Comparison of ENCODE assay signal across 15 mouse cellular contexts in genomic region chr7:25240631-25241030, GRCm38 (mm10). TPM values are rescaled to one million over a fixed set of nuclear protein-coding genes. Genes with fewer than 3 reads are reported as not detected.
DNase-seq lines count a peak whose midpoint lies in the region; ATAC-seq and TF ChIP-seq lines count a peak whose summit lies in the region.
"Had no signal": no experiment of that assay in that cellular context is flagged by ENCODE, and none has a peak within 500 bp of the region (broad histone marks: within the 10 kb centered on the region; RNA-seq: fewer than 3 reads in every experiment).

No protein-coding gene starts in this region.

- H3K4me1 ChIP-seq in hindbrain, embryonic 13.5 days (replicated peaks): peaks cover 28% of the 10 kb centered on the region
- peaks cover 50% of the 10 kb centered on the region for H3K4me1 ChIP-seq in hindbrain, embryonic 10.5 days (replicated peaks)
- H3K4me1 ChIP-seq in midbrain, embryonic 12.5 days: peaks cover 31% of the 10 kb centered on the region
- H3K4me1 ChIP-seq in midbrain, embryonic 15.5 days: peaks cover 26% of the 10 kb centered on the region
- H3K4me1 ChIP-seq in stomach, postnatal 0 days (replicated peaks; ENCODE audit: control insufficient read depth, insufficient read depth): no peaks in the 10 kb centered on the region; the same call in 1 of the 2 replicates

- H3K4me3 ChIP-seq in gastrocnemius, adult 2 months: no peak overlapping the region
- no peak overlapping the region for H3K4me3 ChIP-seq in hindbrain, embryonic 13.5 days
- H3K4me3 ChIP-seq in hindbrain, embryonic 10.5 days: no peak overlapping the region
- no peak overlapping the region for H3K4me3 ChIP-seq in midbrain, embryonic 12.5 days
- no peak overlapping the region for H3K4me3 ChIP-seq in midbrain, embryonic 15.5 days
- H3K4me3 ChIP-seq in stomach, postnatal 0 days (ENCODE audit: low read depth, low read length): no peak overlapping the region
- H3K4me3 ChIP-seq: midbrain, embryonic 13.5 days; myocyte had no signal

- no peaks in the 10 kb centered on the region for H3K27me3 ChIP-seq in hindbrain, embryonic 13.5 days
- H3K27me3 ChIP-seq in hindbrain, embryonic 10.5 days (ENCODE audit: insufficient read depth, poor library complexity, severe bottlenecking): no peaks in the 10 kb centered on the region
- H3K27me3 ChIP-seq in midbrain, embryonic 12.5 days: no peaks in the 10 kb centered on the region
- H3K27me3 ChIP-seq in midbrain, embryonic 15.5 days (replicated peaks): no peaks in the 10 kb centered on the region
- H3K27me3 ChIP-seq in stomach, postnatal 0 days (ENCODE audit: control insufficient read depth, insufficient read depth, low read length): no peaks in the 10 kb centered on the region
- H3K27me3 ChIP-seq: midbrain, embryonic 13.5 days; Patski had no signal

- no peak for DNase-seq in gastrocnemius, adult 2 months
- no peak for DNase-seq in gastrocnemius, adult 8-10 months (ENCODE audit: low spot score in 2 of 2)
- DNase-seq in hindbrain, embryonic 10.5 days (ENCODE audit: low spot score): no peak
- no peak for DNase-seq in stomach, postnatal 0 days (ENCODE audit: low spot score)
- no peak for DNase-seq in neural tube, embryonic 10.5 days (ENCODE audit: extremely low spot score, low spot score)
- DNase-seq: cerebellum, adult 8-10 months had no signal

- TF ChIP-seq CTCF in gastrocnemius, adult 2 months (IDR thresholded peaks at IDR 0.05): no peak
- no peak for TF ChIP-seq CTCF in stomach, postnatal 0 days (IDR thresholded peaks at IDR 0.05; ENCODE audit: low read depth)

- intact Hi-C loops in gastrocnemius, adult 2 months (cut with DNase I): loop anchor here (1.0 to 2.0 kb wide), 3 partner anchors 38 to 92 kb away; no protein-coding TSS in a partner anchor

- no peak overlapping the region for H3K4me2 ChIP-seq in hindbrain, embryonic 13.5 days
- H3K4me2 ChIP-seq in midbrain, embryonic 12.5 days (replicated peaks): no peak overlapping the region
- no peak overlapping the region for H3K4me2 ChIP-seq in midbrain, embryonic 15.5 days
- no peak overlapping the region for H3K4me2 ChIP-seq in stomach, postnatal 0 days (replicated peaks; ENCODE audit: low read depth)
- H3K4me2 ChIP-seq: lung, embryonic 14.5 days; midbrain, embryonic 13.5 days had no signal

- 71% methylated on average over 7 of the region's 7 CpGs for WGBS in hindbrain, embryonic 13.5 days
- 70% methylated on average over 7 of the region's 7 CpGs for WGBS in hindbrain, embryonic 10.5 days
- WGBS in midbrain, embryonic 12.5 days: 57% methylated on average over 7 of the region's 7 CpGs
- WGBS in midbrain, embryonic 15.5 days: 59% methylated on average over 7 of the region's 7 CpGs
- WGBS in stomach, postnatal 0 days: 66% methylated on average over 7 of the region's 7 CpGs

- ATAC-seq in hindbrain, embryonic 13.5 days (ENCODE audit: low FRiP score): no peak
- no peak for ATAC-seq in midbrain, embryonic 12.5 days (ENCODE audit: low FRiP score, low read depth)
- no peak for ATAC-seq in midbrain, embryonic 15.5 days (replicated peaks)
- ATAC-seq in stomach, postnatal 0 days (ENCODE audit: low FRiP score, low TSS enrichment): no peak
- ATAC-seq: activated CD4-positive, CD25-positive, alpha-beta regulatory T cell, adult 4 months; inflammation-experienced regulatory T-cells, adult 6 months; midbrain, embryonic 13.5 days; Patski had no signal

- H3K9ac ChIP-seq in hindbrain, embryonic 13.5 days: 0 out of 2 replicates have a peak overlapping the region, but pooled peaks have one; percentile 19
- 0 out of 2 replicates have a peak overlapping the region, but pooled peaks have one; percentile 6 for H3K9ac ChIP-seq in midbrain, embryonic 12.5 days (replicated peaks)
- no peak overlapping the region for H3K9ac ChIP-seq in midbrain, embryonic 15.5 days
- H3K9ac ChIP-seq in stomach, postnatal 0 days (ENCODE audit: low read length): no peak overlapping the region
- H3K9ac ChIP-seq: lung, embryonic 14.5 days; midbrain, embryonic 13.5 days had no signal

- peaks cover 11% of the 10 kb centered on the region for H3K36me3 ChIP-seq in hindbrain, embryonic 13.5 days
- H3K36me3 ChIP-seq in hindbrain, embryonic 10.5 days: peaks cover 36% of the 10 kb centered on the region
- peaks cover 22% of the 10 kb centered on the region for H3K36me3 ChIP-seq in midbrain, embryonic 12.5 days
- no peaks in the 10 kb centered on the region for H3K36me3 ChIP-seq in midbrain, embryonic 15.5 days (replicated peaks)
- H3K36me3 ChIP-seq in stomach, postnatal 0 days (ENCODE audit: control insufficient read depth, insufficient read depth, low read length): peaks cover 11% of the 10 kb centered on the region

- no peaks in the 10 kb centered on the region for H3K9me3 ChIP-seq in hindbrain, embryonic 13.5 days
- no peaks in the 10 kb centered on the region for H3K9me3 ChIP-seq in hindbrain, embryonic 10.5 days
- no peaks in the 10 kb centered on the region for H3K9me3 ChIP-seq in midbrain, embryonic 12.5 days
- H3K9me3 ChIP-seq in midbrain, embryonic 15.5 days: no peaks in the 10 kb centered on the region
- H3K9me3 ChIP-seq in stomach, postnatal 0 days (ENCODE audit: control insufficient read depth, low read length): no peaks in the 10 kb centered on the region
- H3K9me3 ChIP-seq: midbrain, embryonic 13.5 days had no signal

- no peak for TF ChIP-seq EP300 in stomach, postnatal 0 days (optimal IDR thresholded peaks at IDR 0.05)

- H3K27ac ChIP-seq in gastrocnemius, adult 2 months: peak overlapping the region; percentile 93; the same call in 1 of the 2 replicates
- H3K27ac ChIP-seq in hindbrain, embryonic 13.5 days: 0 out of 2 replicates have a peak overlapping the region, but pooled peaks have one; percentile 30
- H3K27ac ChIP-seq in hindbrain, embryonic 10.5 days: no peak overlapping the region
- H3K27ac ChIP-seq in midbrain, embryonic 12.5 days (replicated peaks): no peak overlapping the region
- no peak overlapping the region for H3K27ac ChIP-seq in midbrain, embryonic 15.5 days
- peak overlapping the region; percentile 5; the same call in 1 of the 2 replicates for H3K27ac ChIP-seq in stomach, postnatal 0 days (replicated peaks)

RNA-seq across cellular contexts. Expression of gene Gsk3a, which starts 3.0 kb away (rescaled TPM):
- 10 to 100 TPM; 74.1 to 77.4 TPM for total RNA-seq in gastrocnemius, adult 2 months (2021)
- total RNA-seq in gastrocnemius, adult 8-10 months (2022): 10 to 100 TPM; 87.5 to 93.5 (median 90.1) TPM
- polyA plus RNA-seq in hindbrain, embryonic 13.5 days (2015; fragmentation: Nextera tagmentation; extraction: Ambion mirVana): 13.9 and 14.6 TPM in 2 replicates
- polyA plus RNA-seq in hindbrain, embryonic 10.5 days (2016; fragmentation: Nextera tagmentation; extraction: Ambion mirVana): 11.6 and 12.5 TPM in 2 replicates
- 17.9 and 19.0 TPM in 2 replicates for polyA plus RNA-seq in midbrain, embryonic 12.5 days (2016; fragmentation: Nextera tagmentation; extraction: Ambion mirVana)
- polyA plus RNA-seq in midbrain, embryonic 15.5 days (2015; fragmentation: Nextera tagmentation; extraction: Ambion mirVana): 19.5 TPM in 2 replicates
- 5.1 and 5.3 TPM in 2 replicates for polyA plus RNA-seq in stomach, postnatal 0 days (2015; fragmentation: Nextera tagmentation; extraction: Ambion mirVana)

RNA-seq across cellular contexts. Expression of gene Erf, which starts 9.9 kb away (rescaled TPM):
- 1 to 10 TPM; 5.4 to 7.4 TPM for total RNA-seq in gastrocnemius, adult 2 months (2021)
- total RNA-seq in gastrocnemius, adult 8-10 months (2022): 1 to 10 TPM; 4.2 to 5.8 (median 5.7) TPM
- polyA plus RNA-seq in hindbrain, embryonic 13.5 days (2015; fragmentation: Nextera tagmentation; extraction: Ambion mirVana): 4.0 and 4.2 TPM in 2 replicates
- polyA plus RNA-seq in hindbrain, embryonic 10.5 days (2016; fragmentation: Nextera tagmentation; extraction: Ambion mirVana): 8.0 and 8.6 TPM in 2 replicates
- 8.8 and 10.0 TPM in 2 replicates for polyA plus RNA-seq in midbrain, embryonic 12.5 days (2016; fragmentation: Nextera tagmentation; extraction: Ambion mirVana)
- 3.3 and 5.3 TPM in 2 replicates for polyA plus RNA-seq in midbrain, embryonic 15.5 days (2015; fragmentation: Nextera tagmentation; extraction: Ambion mirVana)
- polyA plus RNA-seq in stomach, postnatal 0 days (2015; fragmentation: Nextera tagmentation; extraction: Ambion mirVana): 8.1 and 8.8 TPM in 2 replicates

RNA-seq across cellular contexts. Expression of gene Zfp526, which starts 19.4 kb away (rescaled TPM):
- 1 to 10 TPM; 5.5 to 6.1 TPM for total RNA-seq in gastrocnemius, adult 2 months (2021)
- 1 to 10 TPM; 5.5 to 6.4 (median 6.1) TPM for total RNA-seq in gastrocnemius, adult 8-10 months (2022)
- polyA plus RNA-seq in hindbrain, embryonic 13.5 days (2015; fragmentation: Nextera tagmentation; extraction: Ambion mirVana): 1.6 and 1.9 TPM in 2 replicates
- polyA plus RNA-seq in hindbrain, embryonic 10.5 days (2016; fragmentation: Nextera tagmentation; extraction: Ambion mirVana): 2.5 and 3.0 TPM in 2 replicates
- 2.3 and 2.5 TPM in 2 replicates for polyA plus RNA-seq in midbrain, embryonic 12.5 days (2016; fragmentation: Nextera tagmentation; extraction: Ambion mirVana)
- polyA plus RNA-seq in midbrain, embryonic 15.5 days (2015; fragmentation: Nextera tagmentation; extraction: Ambion mirVana): 1.8 and 1.9 TPM in 2 replicates
- polyA plus RNA-seq in stomach, postnatal 0 days (2015; fragmentation: Nextera tagmentation; extraction: Ambion mirVana): 1.1 and 1.2 TPM in 2 replicates

RNA-seq across cellular contexts. Expression of gene Dedd2, which starts 20.2 kb away (rescaled TPM):
- 1 to 10 TPM; 9.3 to 9.4 TPM for total RNA-seq in gastrocnemius, adult 2 months (2021)
- 1 to 10 TPM; 8.0 to 9.2 (median 8.6) TPM for total RNA-seq in gastrocnemius, adult 8-10 months (2022)
- polyA plus RNA-seq in hindbrain, embryonic 13.5 days (2015; fragmentation: Nextera tagmentation; extraction: Ambion mirVana): 14.0 and 15.4 TPM in 2 replicates
- polyA plus RNA-seq in hindbrain, embryonic 10.5 days (2016; fragmentation: Nextera tagmentation; extraction: Ambion mirVana): 10.2 and 11.2 TPM in 2 replicates
- polyA plus RNA-seq in midbrain, embryonic 12.5 days (2016; fragmentation: Nextera tagmentation; extraction: Ambion mirVana): 11.7 and 12.2 TPM in 2 replicates
- 18.5 and 18.7 TPM in 2 replicates for polyA plus RNA-seq in midbrain, embryonic 15.5 days (2015; fragmentation: Nextera tagmentation; extraction: Ambion mirVana)
- polyA plus RNA-seq in stomach, postnatal 0 days (2015; fragmentation: Nextera tagmentation; extraction: Ambion mirVana): 20.0 and 20.2 TPM in 2 replicates

RNA-seq across cellular contexts. Expression of gene Cic, which starts 26.9 kb away (rescaled TPM):
- 10 to 100 TPM; 37.0 to 40.4 TPM for total RNA-seq in gastrocnemius, adult 2 months (2021)
- total RNA-seq in gastrocnemius, adult 8-10 months (2022): 10 to 100 TPM; 26.4 to 38.7 (median 30.1) TPM
- 36.9 and 42.4 TPM in 2 replicates for polyA plus RNA-seq in hindbrain, embryonic 13.5 days (2015; fragmentation: Nextera tagmentation; extraction: Ambion mirVana)
- 23.2 and 23.5 TPM in 2 replicates for polyA plus RNA-seq in hindbrain, embryonic 10.5 days (2016; fragmentation: Nextera tagmentation; extraction: Ambion mirVana)
- polyA plus RNA-seq in midbrain, embryonic 12.5 days (2016; fragmentation: Nextera tagmentation; extraction: Ambion mirVana): 39.4 and 40.8 TPM in 2 replicates
- polyA plus RNA-seq in midbrain, embryonic 15.5 days (2015; fragmentation: Nextera tagmentation; extraction: Ambion mirVana): 42.1 and 45.9 TPM in 2 replicates
- 15.0 and 15.9 TPM in 2 replicates for polyA plus RNA-seq in stomach, postnatal 0 days (2015; fragmentation: Nextera tagmentation; extraction: Ambion mirVana)

Comparison
In these comparisons a context has a peak if more than half of its experiments do, and no peak if none do; other contexts are left out.
1. H3K27ac ChIP-seq: peak in gastrocnemius, adult 2 months (single experiment), hindbrain, embryonic 13.5 days (single experiment) and stomach, postnatal 0 days (single experiment); none in hindbrain, embryonic 10.5 days (single experiment), midbrain, embryonic 12.5 days (single experiment) and midbrain, embryonic 15.5 days (single experiment).
2. H3K9ac ChIP-seq: peak in hindbrain, embryonic 13.5 days (single experiment) and midbrain, embryonic 12.5 days (single experiment); none in midbrain, embryonic 15.5 days (single experiment) and stomach, postnatal 0 days (single experiment).